Mouse (Mus musculus): ENCODE data around the gene Rubcnl.

Rubcnl gene

GRCm38 (mm10) chr14:75015856-75016714, at the start of gene Rubcnl:
Rubcnl (plus strand) TSS chr14:75016027.
- peak; percentile 59 to 70 for DNase-seq

- DNase-seq: no peak
Observed at GRCm38 (mm10) chr14:74972216-74972615, 43.6 kb upstream of the Rubcnl start.

GRCm38 (mm10) chr14:74972687-74973086, 43.1 kb upstream of the Rubcnl start:
- DNase-seq: no peak

- no peak for DNase-seq
Observed at GRCm38 (mm10) chr14:74974136-74974651, 41.6 kb upstream of the Rubcnl start.

GRCm38 (mm10) chr14:74976972-74977371, 38.9 kb upstream of the Rubcnl start:
- DNase-seq: no peak

GRCm38 (mm10) chr14:74981016-74981415, 34.8 kb upstream of the Rubcnl start:
- DNase-seq: no peak

GRCm38 (mm10) chr14:74983079-74983478, 32.7 kb upstream of the Rubcnl start:
- DNase-seq: no peak

GRCm38 (mm10) chr14:74984817-74985391, 30.9 kb upstream of the Rubcnl start:
- DNase-seq: no peak

- no peak for DNase-seq
Observed at GRCm38 (mm10) chr14:74985658-74986057, 30.2 kb upstream of the Rubcnl start.

GRCm38 (mm10) chr14:74986527-74986926, 29.3 kb upstream of the Rubcnl start:
- DNase-seq: no peak

GRCm38 (mm10) chr14:74989322-74989721, 26.5 kb upstream of the Rubcnl start:
- DNase-seq: no peak

- no peak for DNase-seq
Observed at GRCm38 (mm10) chr14:74989909-74990308, 25.9 kb upstream of the Rubcnl start.

GRCm38 (mm10) chr14:74990504-74990903, 25.3 kb upstream of the Rubcnl start:
- DNase-seq: peak in 1 of 2 experiments; percentile 14

- no peak for DNase-seq
Observed at GRCm38 (mm10) chr14:74996556-74996955, 19.3 kb upstream of the Rubcnl start.

GRCm38 (mm10) chr14:74997041-74997440, 18.8 kb upstream of the Rubcnl start:
- DNase-seq: no peak

- DNase-seq: no peak
Observed at GRCm38 (mm10) chr14:75001364-75001763, 14.5 kb upstream of the Rubcnl start.

GRCm38 (mm10) chr14:75003356-75003755, 12.5 kb upstream of the Rubcnl start:
- DNase-seq: no peak

GRCm38 (mm10) chr14:75005478-75006199, 10.2 kb upstream of the Rubcnl start:
- no peak for DNase-seq

- DNase-seq: no peak
Observed at GRCm38 (mm10) chr14:75010346-75010745, 5.5 kb upstream of the Rubcnl start.

GRCm38 (mm10) chr14:75010986-75011655, 4.7 kb upstream of the Rubcnl start:
- DNase-seq: no peak

GRCm38 (mm10) chr14:75016715-75017020, 841 bp downstream of the Rubcnl start:
- no peak for DNase-seq

- DNase-seq: no peak
Observed at GRCm38 (mm10) chr14:75017277-75017676, 1.4 kb downstream of the Rubcnl start.
